Mouse (Mus musculus): ENCODE measurements around the gene Mfsd4a. TPM values are rescaled to one million over a fixed set of nuclear protein-coding genes. Genes with fewer than 3 reads are reported as not detected.

Gene Mfsd4a
- polyA plus RNA-seq (2014; fragmentation: Nextera tagmentation; extraction: Ambion mirVana): 9.7 and 10.4 TPM in 2 replicates

DNA sequence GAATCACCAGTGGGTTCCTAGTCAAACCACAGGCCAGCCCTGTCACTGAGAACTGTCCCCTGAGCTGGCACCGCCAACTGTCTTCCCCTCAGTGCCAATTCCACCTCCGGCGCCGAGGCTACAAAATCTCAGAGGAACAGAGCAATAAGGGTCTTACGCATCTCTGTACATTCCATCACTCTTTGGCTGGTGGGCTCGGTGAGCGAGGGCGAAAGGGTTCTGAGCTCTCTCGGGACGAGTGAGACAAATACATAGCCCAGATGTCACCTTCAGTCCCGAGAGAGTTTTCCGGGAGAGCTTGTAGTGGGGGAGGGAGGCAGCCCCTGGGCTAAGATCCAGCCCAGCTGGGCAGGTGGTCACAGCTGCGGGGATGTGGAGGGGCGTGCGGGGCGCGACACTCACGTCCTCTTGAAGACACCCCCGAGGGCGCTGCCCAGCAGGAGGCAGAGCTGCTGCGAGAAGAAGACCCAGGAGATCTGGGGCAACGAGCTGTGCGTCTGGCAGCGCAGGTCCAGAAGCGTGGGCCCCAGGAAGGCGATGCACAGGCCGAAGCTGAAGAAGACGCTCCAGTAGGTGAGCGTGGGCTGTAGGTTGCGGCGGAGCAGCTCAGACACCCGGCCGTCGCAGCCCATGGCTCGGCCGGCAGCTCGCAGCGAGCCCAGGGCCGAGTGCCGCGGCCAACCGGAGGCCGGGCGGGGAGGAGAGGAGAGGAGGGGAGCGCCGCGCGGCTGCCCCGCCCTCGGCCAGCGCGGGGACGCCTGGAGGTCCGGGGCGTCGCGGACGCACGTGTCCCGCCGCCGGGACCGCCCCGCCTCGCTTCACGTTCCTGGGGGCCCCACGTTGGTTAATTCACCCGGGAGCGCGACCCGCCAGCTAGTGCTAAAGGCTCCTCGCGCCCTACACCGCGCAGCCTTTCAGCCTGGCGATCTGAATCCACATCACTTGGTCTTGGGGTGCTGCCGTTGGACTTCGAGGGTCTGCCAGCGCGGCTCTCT lies at the start of gene Mfsd4a:
Mfsd4a (minus strand) TSS at position 802 of the 995 bp plus-strand sequence.
- H3K4me1 ChIP-seq (replicated peaks; ENCODE audit: control insufficient read depth, insufficient read depth, low read length): peaks cover 10% of the 10 kb centered on the region; the same call in 1 of the 2 replicates
- peaks cover 39% of the 10 kb centered on the region for H3K27me3 ChIP-seq (ENCODE audit: control insufficient read depth, insufficient read depth, low read length)
- H3K9me3 ChIP-seq (ENCODE audit: control insufficient read depth, low read length): no peaks in the 10 kb centered on the region
- no peak within 1 kb of the TSS for H3K27ac ChIP-seq
- 5% methylated on average over 50 of the region's 80 CpGs for WGBS
- peak within 1 kb of the TSS; percentile 96 for H3K4me2 ChIP-seq (replicated peaks)
- H3K36me3 ChIP-seq (replicated peaks; ENCODE audit: control insufficient read depth, insufficient read depth): no peaks in the 10 kb centered on the region
- DNase-seq (ENCODE audit: low spot score): peak; percentile 26
- H3K9ac ChIP-seq: peak within 1 kb of the TSS; percentile 60
- ATAC-seq (ENCODE audit: low FRiP score): peak; percentile 69; the same call in 1 of the 2 replicates
- peak within 1 kb of the TSS; percentile 50 for H3K4me3 ChIP-seq (replicated peaks; ENCODE audit: low read length)

DNA sequence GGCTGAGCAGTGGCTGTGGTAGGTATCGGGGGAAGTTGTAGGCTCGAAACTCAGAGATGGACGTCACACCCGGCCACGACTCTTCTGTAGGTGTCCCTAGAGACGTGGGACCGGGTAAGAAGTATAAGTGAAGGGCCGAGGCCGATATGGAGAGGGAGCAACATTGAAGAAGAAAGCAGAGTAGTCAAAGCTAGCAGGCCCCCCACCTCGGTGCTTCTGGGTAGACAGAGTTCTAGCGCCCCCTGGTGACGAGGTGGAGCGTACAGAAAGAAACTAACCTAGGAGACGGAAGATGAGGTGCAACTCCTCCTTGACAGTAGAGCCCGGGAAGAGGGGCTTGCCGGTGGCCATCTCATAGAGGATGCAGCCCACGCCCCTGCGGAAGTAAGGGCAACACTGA lies 48.7 kb upstream of the Mfsd4a start:
- no peak for ATAC-seq (ENCODE audit: low FRiP score)
- Histone ChIP-seq H3K4me1 (replicated peaks; ENCODE audit: control insufficient read depth, insufficient read depth, low read length) (no peaks in the 10 kb centered on the region; the same call in 1 of the 2 replicates), H3K9me3 (ENCODE audit: control insufficient read depth, low read length) (no peaks in the 10 kb centered on the region), H3K27me3 (ENCODE audit: control insufficient read depth, insufficient read depth, low read length) (no peaks in the 10 kb centered on the region), H3K4me3 (replicated peaks; ENCODE audit: low read length) (no peak overlapping the region), H3K27ac (no peak overlapping the region), H3K36me3 (replicated peaks; ENCODE audit: control insufficient read depth, insufficient read depth) (no peaks in the 10 kb centered on the region), H3K4me2 (replicated peaks) (no peak overlapping the region), H3K9ac (no peak overlapping the region)
- peak; percentile 71 for DNase-seq (ENCODE audit: low spot score)
- 31% methylated on average over 18 of the region's 18 CpGs for WGBS

DNA sequence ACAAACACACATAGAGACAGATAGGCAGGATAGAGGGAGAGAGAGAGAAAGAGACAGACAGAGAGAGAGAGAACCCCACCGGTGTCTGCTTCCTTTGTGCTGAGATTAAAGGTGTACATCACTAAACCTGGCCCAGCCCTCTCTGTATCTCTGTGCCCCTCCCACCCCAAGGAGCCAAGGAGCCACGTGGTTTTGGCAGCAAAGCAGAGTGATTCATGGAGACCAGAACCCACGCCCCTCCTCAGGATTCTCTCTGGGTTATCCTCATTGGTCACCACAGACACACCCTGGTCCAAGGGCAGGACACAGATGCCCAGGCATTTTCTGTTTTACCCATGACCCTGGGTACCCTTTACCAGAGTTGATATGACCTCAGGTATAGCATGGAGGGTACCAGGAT lies 45.2 kb upstream of the Mfsd4a start:
- DNase-seq (ENCODE audit: low spot score) (no peak), ATAC-seq (ENCODE audit: low FRiP score) (no peak)
- H3K9ac ChIP-seq: no peak overlapping the region
- H3K27ac ChIP-seq: no peak overlapping the region
- no peaks in the 10 kb centered on the region for H3K4me1 ChIP-seq (replicated peaks; ENCODE audit: control insufficient read depth, insufficient read depth, low read length)
- WGBS: 64% methylated on average over 3 of the region's 3 CpGs
- no peaks in the 10 kb centered on the region for H3K9me3 ChIP-seq (ENCODE audit: control insufficient read depth, low read length)
- no peak overlapping the region for H3K4me3 ChIP-seq (replicated peaks; ENCODE audit: low read length)
- H3K4me2 ChIP-seq (replicated peaks): no peak overlapping the region
- no peaks in the 10 kb centered on the region for H3K27me3 ChIP-seq (ENCODE audit: control insufficient read depth, insufficient read depth, low read length)
- no peaks in the 10 kb centered on the region for H3K36me3 ChIP-seq (replicated peaks; ENCODE audit: control insufficient read depth, insufficient read depth)

DNA sequence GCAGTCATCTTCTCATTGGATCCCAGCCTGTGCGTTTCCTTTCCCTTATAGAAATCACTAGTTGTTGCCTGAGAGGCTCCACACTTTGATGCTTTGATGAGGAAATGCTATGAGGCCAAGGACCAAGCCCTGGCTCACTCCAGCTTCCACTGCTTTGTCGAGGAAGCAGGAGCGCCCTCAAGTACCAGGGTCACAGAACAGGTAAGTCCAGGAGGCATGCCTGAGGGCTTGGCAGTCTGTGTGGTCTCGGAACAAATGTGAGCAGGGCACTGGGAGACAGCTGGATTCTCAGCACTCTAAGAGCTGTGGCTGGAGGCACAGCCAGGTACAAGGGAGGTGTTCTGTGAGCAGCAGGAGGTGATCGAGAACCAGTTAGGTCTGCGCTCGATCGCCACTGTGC lies 44.6 kb upstream of the Mfsd4a start:
- 79% methylated on average over 8 of the region's 8 CpGs for WGBS
- Histone ChIP-seq H3K9me3 (ENCODE audit: control insufficient read depth, low read length) (no peaks in the 10 kb centered on the region), H3K4me1 (replicated peaks; ENCODE audit: control insufficient read depth, insufficient read depth, low read length) (no peaks in the 10 kb centered on the region)

DNA sequence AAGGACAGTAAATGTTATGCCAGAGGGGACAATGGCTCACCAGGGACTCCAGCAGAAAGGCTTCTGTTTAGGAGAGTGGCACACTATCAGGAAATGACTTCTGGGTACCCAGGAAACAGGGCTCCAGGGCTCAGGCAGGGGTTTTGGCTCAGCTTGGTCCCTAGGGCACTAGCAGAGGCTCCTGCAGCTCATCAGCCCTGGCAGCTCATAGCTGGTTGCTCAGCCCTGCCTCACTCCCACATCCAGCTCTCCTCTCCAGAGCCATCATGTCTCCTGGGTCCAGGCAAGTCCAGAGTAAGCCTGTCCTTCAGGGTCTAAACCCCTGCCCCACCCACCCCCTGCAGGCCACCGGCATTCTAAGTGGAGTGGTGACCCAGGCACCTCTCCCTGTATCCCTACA lies 43.5 kb upstream of the Mfsd4a start:
- H3K27me3 ChIP-seq (ENCODE audit: control insufficient read depth, insufficient read depth, low read length): no peaks in the 10 kb centered on the region
- no peak for DNase-seq (ENCODE audit: low spot score)
- H3K36me3 ChIP-seq (replicated peaks; ENCODE audit: control insufficient read depth, insufficient read depth): no peaks in the 10 kb centered on the region
- no peaks in the 10 kb centered on the region for H3K9me3 ChIP-seq (ENCODE audit: control insufficient read depth, low read length)
- no peak overlapping the region for H3K4me2 ChIP-seq (replicated peaks)
- H3K9ac ChIP-seq: no peak overlapping the region
- no peak for ATAC-seq (ENCODE audit: low FRiP score)
- H3K27ac ChIP-seq: no peak overlapping the region
- 60% methylated on average over 1 of the region's 1 CpGs for WGBS
- no peak overlapping the region for H3K4me3 ChIP-seq (replicated peaks; ENCODE audit: low read length)
- H3K4me1 ChIP-seq (replicated peaks; ENCODE audit: control insufficient read depth, insufficient read depth, low read length): no peaks in the 10 kb centered on the region

More for the DNA sequence above, 44.6 kb upstream of the Mfsd4a start:
- H3K4me3 ChIP-seq (replicated peaks; ENCODE audit: low read length): no peak overlapping the region
- DNase-seq (ENCODE audit: low spot score): no peak
- H3K9ac ChIP-seq: no peak overlapping the region
- H3K27ac ChIP-seq: no peak overlapping the region
- no peak overlapping the region for H3K4me2 ChIP-seq (replicated peaks)
- no peaks in the 10 kb centered on the region for H3K36me3 ChIP-seq (replicated peaks; ENCODE audit: control insufficient read depth, insufficient read depth)
- ATAC-seq (ENCODE audit: low FRiP score): no peak
- H3K27me3 ChIP-seq (ENCODE audit: control insufficient read depth, insufficient read depth, low read length): no peaks in the 10 kb centered on the region

DNA sequence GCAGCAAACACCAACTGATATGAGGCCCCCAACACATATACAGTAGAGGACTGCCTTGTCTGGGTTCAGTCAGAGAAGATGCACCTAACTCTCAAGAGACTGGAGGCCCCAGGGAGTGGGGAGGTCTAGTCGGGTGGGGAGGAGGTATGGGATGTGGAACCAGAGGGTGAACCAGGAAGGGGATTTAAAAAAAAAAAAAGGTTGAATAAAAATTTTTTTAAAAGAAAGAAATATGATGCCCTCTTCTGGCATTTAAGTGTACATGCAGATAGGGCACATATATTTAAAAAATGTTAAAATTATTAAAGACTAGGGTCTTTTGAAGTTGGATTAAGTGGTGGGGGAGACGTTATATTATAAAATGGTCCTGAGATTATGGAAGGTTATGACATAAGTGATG lies 41.5 kb upstream of the Mfsd4a start:
- ATAC-seq (ENCODE audit: low FRiP score) (no peak), DNase-seq (ENCODE audit: low spot score) (no peak)
- no peaks in the 10 kb centered on the region for H3K9me3 ChIP-seq (ENCODE audit: control insufficient read depth, low read length)
- H3K4me2 ChIP-seq (replicated peaks): no peak overlapping the region
- 80% methylated on average over 2 of the region's 2 CpGs for WGBS
- H3K4me3 ChIP-seq (replicated peaks; ENCODE audit: low read length): no peak overlapping the region
- no peaks in the 10 kb centered on the region for H3K27me3 ChIP-seq (ENCODE audit: control insufficient read depth, insufficient read depth, low read length)
- no peaks in the 10 kb centered on the region for H3K36me3 ChIP-seq (replicated peaks; ENCODE audit: control insufficient read depth, insufficient read depth)
- no peak overlapping the region for H3K9ac ChIP-seq
- H3K4me1 ChIP-seq (replicated peaks; ENCODE audit: control insufficient read depth, insufficient read depth, low read length): no peaks in the 10 kb centered on the region
- no peak overlapping the region for H3K27ac ChIP-seq

DNA sequence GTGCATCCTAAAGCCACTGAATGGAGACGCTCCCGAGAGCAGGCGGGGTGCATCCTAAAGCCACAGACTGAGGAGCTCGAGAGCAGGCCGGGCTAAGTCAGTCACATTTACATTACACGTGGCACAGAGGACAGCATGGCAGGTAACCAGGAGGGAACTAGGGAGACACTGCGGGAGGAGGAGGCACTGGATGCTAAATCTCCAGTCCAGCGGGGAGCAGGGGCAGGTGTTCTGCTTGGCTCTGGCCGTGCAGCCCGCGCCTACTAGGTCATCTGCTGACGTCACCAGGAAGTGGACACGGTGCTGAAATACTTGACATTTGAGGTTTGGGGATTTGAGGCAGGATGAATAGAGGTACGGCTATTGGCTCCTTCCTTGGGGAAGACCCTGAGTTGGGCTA lies 36.5 kb upstream of the Mfsd4a start:
- Histone ChIP-seq H3K9ac (no peak overlapping the region), H3K27me3 (ENCODE audit: control insufficient read depth, insufficient read depth, low read length) (no peaks in the 10 kb centered on the region), H3K4me3 (replicated peaks; ENCODE audit: low read length) (no peak overlapping the region), H3K27ac (no peak overlapping the region), H3K4me2 (replicated peaks) (no peak overlapping the region), H3K9me3 (ENCODE audit: control insufficient read depth, low read length) (no peaks in the 10 kb centered on the region), H3K4me1 (replicated peaks; ENCODE audit: control insufficient read depth, insufficient read depth, low read length) (no peaks in the 10 kb centered on the region), H3K36me3 (replicated peaks; ENCODE audit: control insufficient read depth, insufficient read depth) (no peaks in the 10 kb centered on the region)
- WGBS: 53% methylated on average over 14 of the region's 14 CpGs
- DNase-seq (ENCODE audit: low spot score) (no peak), ATAC-seq (ENCODE audit: low FRiP score) (no peak)

DNA sequence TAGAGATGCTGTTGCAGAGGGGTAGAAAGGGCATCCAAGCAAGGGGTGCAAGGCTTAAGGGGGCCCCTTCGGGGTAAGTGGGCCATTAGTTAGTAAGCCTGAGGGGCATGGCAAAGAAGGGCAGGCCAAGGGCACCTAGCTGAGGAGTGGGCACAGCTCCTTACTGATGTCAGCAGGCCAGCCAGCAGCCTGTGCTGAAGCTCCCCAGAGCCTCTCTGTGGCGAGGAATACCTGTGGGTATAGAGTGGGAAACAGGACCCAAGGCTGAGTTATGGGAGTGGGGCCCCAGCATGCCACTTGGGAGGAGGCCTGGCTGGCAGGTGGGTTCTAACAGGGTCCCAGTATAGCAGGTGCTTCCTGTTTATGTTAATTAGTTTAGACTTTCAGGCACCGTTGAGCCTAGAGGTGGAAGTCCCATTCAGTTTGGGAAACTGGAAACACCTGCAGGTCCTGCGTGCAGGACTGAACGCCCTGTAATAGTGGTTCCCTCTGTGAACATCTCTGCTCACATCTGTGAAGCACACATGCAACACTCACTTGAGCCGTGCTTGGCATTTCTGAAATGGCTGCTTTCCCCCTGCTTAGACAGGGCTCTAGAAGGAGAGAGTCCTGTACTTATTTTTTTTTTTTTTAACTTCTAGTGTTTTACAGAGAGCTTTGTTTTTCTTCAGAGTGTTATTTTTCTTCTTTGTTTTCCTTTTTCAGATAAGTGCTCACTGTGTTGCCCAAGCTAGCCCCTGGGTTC lies 34.3 kb upstream of the Mfsd4a start:
- no peaks in the 10 kb centered on the region for H3K36me3 ChIP-seq (replicated peaks; ENCODE audit: control insufficient read depth, insufficient read depth)
- ATAC-seq (ENCODE audit: low FRiP score) (no peak), DNase-seq (ENCODE audit: low spot score) (no peak)
- H3K27me3 ChIP-seq (ENCODE audit: control insufficient read depth, insufficient read depth, low read length): no peaks in the 10 kb centered on the region
- H3K4me3 ChIP-seq (replicated peaks; ENCODE audit: low read length): no peak overlapping the region
- 84% methylated on average over 6 of the region's 6 CpGs for WGBS
- H3K27ac ChIP-seq: no peak overlapping the region
- H3K4me2 ChIP-seq (replicated peaks): no peak overlapping the region
- H3K9me3 ChIP-seq (ENCODE audit: control insufficient read depth, low read length): no peaks in the 10 kb centered on the region
- no peaks in the 10 kb centered on the region for H3K4me1 ChIP-seq (replicated peaks; ENCODE audit: control insufficient read depth, insufficient read depth, low read length)
- no peak overlapping the region for H3K9ac ChIP-seq

DNA sequence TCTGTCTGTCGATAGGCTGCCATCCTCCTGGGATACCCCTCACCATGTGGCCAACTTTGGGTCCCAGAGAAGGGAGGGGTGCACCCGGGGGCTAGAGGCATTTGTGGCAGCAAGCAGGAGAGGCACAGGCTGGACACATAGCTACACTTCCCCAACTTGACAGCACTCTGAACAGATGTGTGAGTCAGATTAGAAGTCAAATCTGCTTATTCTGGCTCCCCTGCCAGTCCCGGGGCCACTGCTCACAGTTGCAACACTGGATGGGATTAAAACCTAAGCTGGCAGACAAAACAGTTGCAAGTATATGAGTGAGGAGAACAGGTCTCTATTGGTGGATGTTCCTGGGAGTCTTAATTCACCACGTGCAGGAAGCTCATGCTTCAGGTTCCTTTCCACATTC lies 31.9 kb upstream of the Mfsd4a start:
- H3K36me3 ChIP-seq (replicated peaks; ENCODE audit: control insufficient read depth, insufficient read depth): no peaks in the 10 kb centered on the region
- no peak overlapping the region for H3K4me2 ChIP-seq (replicated peaks)
- H3K9ac ChIP-seq: no peak overlapping the region
- H3K27ac ChIP-seq: no peak overlapping the region
- WGBS: 75% methylated on average over 4 of the region's 4 CpGs
- H3K27me3 ChIP-seq (ENCODE audit: control insufficient read depth, insufficient read depth, low read length): no peaks in the 10 kb centered on the region
- no peak for DNase-seq (ENCODE audit: low spot score)
- H3K9me3 ChIP-seq (ENCODE audit: control insufficient read depth, low read length): no peaks in the 10 kb centered on the region
- no peak overlapping the region for H3K4me3 ChIP-seq (replicated peaks; ENCODE audit: low read length)
- H3K4me1 ChIP-seq (replicated peaks; ENCODE audit: control insufficient read depth, insufficient read depth, low read length): no peaks in the 10 kb centered on the region
- no peak for ATAC-seq (ENCODE audit: low FRiP score)
